Mouse (Mus musculus) embryo, embryonic 9.5 days (tissue): ENCODE results near the gene Tuba1c.
"Not testable (repeated sequence)": the region's sequence is repeated elsewhere in the genome, so short reads cannot be mapped to it uniquely, and the experiment has no call there.

Experiments used
- DNase-seq: peaks from one replicate; pipeline ENCODE4 v3.0.0-alpha.2; 2017; ENCODE audit errors: extremely low spot score

Tuba1c gene

DNA sequence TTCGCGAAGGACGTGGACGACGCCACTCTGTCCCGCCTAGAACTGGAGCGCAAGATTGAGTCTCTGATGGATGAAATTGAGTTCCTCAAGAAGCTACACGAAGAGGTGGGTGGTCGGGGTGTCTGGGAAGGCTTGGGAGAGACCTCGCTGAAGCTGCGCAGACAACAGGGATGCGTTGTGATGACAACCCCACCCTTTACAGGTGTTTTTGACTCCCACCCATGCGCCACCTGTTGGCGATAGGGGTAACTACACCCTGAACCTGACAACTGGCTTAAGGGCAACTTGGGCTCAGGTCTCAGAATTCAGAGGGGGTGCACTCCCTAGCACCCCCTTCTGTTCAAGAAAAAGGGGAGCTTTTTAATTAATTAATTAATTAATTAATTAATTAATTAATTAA is 26.6 kb downstream of the Tuba1c start:
- peak; percentile 41 for DNase-seq

DNA sequence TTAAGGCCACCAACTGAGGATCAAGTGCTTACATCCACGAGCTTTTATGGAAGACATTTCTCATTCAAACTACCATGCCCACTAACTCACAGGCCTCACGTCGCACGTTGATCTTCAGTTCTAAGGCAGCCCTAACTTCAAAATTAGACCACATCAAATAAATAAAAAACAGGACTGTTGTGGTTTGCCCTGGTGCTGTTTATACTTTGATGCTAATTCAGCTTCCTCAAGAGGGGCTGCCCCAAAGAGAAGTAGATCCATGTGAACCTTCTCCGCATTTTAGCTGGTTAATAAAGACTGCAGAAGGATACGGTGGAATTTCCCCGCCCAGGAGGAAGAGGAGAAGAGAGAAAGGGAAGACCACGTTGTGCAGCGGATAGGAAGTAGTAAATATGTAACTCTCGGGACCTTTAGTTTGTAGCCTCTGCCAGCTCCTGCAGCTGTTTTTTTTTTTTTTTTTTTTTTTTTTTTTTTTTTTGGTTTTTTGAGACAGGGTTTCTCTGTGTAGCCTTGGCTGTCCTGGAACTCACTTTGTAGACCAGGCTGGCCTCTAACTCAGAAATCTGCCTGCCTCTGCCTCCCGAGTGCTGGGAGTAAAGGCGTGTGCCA is 36.0 kb downstream of the Tuba1c start:
- DNase-seq: no peak

DNA sequence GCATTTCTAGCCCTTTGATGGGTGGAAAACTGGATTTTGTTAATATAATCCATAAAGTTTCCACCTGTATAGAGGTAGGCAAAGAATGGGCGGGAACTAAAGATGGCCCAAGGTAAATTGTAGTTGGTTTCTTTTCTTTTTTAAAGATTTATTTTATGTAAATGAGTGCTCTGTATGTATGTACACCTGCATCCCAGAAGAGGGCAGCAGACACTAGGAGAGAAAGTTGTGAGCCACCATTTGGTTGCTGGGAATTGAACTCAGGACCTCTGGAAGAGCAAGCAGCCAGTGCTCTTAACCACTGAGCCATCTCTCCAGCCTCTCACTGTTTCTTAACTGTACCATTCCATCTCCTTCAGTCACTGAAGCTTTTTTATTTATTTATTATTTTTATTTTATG is 42.3 kb downstream of the Tuba1c start:
- no peak for DNase-seq

DNA sequence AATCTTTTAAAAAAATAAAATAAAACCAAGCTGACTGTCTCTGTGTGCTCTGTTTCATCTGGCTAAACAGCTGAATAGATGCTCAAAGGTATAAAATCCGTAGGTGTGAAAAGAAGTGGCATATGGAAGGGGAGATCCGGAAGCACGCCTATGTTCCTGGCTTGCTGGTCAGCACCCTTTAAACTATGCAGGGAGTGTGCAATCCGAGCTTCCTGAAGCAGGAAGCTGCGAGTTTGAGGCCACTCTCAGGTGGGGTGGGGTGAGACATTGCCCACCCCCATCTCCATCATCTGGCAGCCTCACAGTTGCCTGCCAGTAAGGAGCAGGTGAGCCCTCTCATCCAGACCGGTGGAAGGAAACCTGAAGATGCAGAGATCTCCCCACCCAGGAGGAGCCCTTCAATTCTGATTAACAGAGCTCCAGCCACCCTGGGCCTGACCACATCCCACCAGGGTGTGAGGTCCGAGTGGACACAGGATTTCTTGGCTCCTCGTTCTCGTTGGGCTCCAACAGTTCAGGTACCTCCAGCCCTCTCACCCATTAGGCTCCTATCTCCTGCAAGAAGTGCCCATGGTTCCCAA is 44.4 kb downstream of the Tuba1c start, which contains the start of gene Troap:
Troap (plus strand) TSS at position 557 of the 581 bp plus-strand sequence.
- DNase-seq: no peak

DNA sequence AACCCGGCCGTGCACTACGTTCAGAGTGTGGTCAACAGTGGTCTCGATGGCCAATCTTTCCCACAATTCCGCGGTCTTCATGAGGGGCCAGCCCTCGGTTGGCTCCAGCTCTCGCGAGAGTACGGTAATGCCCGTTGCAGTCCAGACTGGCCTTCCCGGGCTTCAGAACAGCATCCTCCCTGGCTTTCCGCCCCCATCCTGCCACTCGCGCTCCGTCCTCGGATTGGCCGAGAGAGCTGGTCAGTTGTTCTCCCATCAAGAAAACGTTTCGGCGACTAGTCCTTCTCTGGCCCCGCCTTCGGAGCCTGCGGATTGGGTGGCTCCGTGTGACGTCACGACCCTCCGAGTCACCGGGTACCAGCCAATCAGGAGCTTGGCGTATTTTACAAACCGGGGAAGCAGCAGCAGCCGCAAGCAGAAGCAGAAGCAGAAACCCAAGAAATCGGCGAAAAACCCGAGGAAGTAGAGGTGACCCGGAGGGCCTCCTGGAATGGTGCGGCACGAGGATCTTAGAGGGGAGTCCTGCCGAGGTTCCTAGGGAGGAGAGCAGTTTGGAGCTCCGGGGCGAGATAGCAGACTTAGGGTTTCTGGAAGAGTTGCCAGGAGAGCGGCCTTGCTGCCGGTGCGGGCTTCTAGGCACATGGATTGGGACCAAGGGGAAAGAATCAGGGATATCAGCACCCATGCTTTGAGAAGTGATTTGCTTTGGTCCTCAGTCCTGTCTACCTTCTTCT is 45.1 kb downstream of the Tuba1c start:
- peak; percentile 98 for DNase-seq

- not testable (repeated sequence) for DNase-seq
Observed at GRCm38 (mm10) chr15:99076011-99076410, 46.3 kb downstream of the Tuba1c start.

GRCm38 (mm10) chr15:99078181-99078910 is 48.7 kb downstream of the Tuba1c start:
- DNase-seq: no peak

GRCm38 (mm10) chr15:99079804-99080203 is 50.1 kb downstream of the Tuba1c start:
- no peak for DNase-seq

GRCm38 (mm10) chr15:99082322-99082721 is 52.6 kb downstream of the Tuba1c start:
- DNase-seq: no peak

GRCm38 (mm10) chr15:99082840-99083239 is 53.1 kb downstream of the Tuba1c start:
- no peak for DNase-seq

DNA sequence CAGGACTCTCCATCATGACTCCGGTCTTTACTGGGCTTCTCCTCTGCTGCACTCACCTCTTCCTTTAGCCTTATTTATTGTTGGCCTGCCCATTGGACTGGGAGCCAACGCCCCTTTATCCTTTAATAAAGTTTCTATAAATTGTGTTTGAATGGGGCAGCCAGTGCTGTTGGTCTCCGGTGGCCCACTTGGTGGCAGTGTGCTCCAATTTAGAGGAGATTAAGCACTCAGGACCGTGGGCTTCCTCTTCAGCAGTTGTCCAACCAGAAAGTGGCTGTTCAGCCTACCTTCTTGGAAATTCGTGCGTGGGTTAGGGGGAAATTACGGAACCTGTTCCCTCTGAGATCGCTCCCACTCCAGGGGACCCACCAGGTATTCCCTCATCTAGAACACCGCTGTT is 53.6 kb downstream of the Tuba1c start:
- peak; percentile 31 for DNase-seq

DNA sequence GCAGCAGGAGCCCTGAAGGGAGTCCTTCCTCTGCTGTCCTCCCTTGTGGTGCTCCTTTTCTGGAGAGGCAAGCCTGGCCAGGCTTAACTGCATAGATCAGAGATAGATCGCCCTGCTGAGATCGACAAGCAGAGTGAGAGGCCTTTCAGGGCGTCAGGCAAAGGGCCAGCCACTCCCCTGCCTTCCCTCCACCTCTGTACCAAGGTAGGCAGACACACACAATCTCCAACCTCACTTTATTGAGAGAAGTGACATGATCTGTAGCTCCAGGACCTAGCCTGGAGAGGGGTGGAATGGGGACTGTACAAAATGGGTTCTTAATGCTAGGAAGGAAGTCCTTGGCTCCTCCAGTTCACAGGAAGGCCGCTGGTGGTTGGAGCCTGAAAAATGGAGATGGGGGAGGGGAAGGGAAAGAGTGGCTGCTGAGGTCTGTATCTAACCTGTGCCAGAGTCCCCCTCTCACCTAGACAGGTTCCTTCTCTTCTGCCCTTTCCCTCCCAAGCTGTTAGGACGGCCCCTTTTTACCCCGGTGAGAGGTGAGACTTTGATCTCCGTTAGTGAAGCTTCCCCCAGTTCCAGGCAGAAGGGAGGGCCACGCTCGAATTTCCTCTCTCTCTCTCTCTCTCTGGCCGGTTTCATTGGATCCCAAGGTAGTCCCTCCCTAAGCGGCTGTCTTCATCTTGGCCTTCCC is 54.3 kb downstream of the Tuba1c start:
- DNase-seq: peak; percentile 60

DNA sequence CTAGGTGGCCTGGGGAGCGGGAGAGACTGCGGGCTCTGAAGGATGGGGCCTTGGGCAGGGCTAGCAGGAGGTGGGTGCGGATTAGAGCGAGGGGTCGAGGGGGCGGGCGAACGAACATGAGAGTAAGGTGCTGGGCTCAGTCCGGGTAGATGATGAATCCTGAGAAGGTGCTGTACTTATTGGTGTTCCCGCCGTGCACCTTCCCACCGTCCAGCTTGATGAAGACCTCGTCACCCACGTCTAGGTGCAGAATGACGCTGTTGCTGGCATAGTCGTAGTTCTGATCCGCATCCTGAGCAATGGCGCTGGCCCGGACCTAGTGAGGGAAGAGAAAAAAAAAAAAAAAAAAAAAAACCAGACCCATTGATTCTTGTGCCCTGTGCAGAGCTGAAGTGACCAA is 54.9 kb downstream of the Tuba1c start:
- no peak for DNase-seq

- no peak for DNase-seq
Observed at GRCm38 (mm10) chr15:99085997-99086396, 56.3 kb downstream of the Tuba1c start.

DNA sequence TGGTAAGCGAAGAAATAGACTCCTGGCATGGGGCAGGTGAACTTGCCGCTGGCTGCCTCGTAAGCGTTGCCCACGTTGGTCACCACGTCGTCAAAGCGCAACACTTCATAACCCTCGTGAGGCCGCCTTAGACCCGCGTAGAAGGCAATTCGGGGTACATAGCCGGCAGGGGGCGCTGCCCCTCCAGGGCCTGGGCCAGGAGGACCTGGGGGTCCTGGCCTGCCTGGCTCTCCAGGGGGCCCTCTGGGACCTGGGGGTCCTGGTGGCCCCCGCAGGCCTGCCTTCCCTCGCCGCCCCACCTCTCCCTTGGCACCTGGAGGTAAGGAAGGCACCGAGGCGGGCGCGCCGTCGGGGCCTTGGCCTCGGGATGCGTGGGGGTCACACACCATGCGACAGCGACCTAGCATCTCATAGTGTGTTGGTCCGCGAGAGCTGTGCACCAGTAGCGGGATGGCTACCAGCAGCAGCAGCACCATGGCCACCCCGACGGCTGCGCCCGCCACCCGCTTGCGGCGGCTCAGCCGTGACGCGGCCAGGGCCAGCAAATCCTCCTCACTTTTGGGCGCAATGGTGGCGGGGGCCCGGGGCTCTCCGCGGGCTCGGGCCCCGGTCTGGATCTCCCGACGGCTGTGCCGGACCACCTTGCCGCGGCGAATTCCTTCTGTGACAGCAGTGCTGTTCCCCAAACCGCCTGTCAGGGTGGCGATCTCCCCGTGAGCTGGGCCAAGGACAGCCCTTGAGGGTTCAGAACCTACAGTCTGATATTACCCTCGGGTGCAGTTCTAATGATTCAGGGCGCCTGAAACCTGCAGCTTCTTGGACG is 57.8 kb downstream of the Tuba1c start, which contains the start of gene C1ql4:
C1ql4 (minus strand) TSS at position 565 of the 823 bp plus-strand sequence.
- peak; percentile 37 for DNase-seq
